32 mouse cellular contexts compared by ENCODE assay signal in genomic region chr17:37280331-37280730, GRCm38 (mm10). TPM values are rescaled to one million over a fixed set of nuclear protein-coding genes. Genes with fewer than 3 reads are reported as not detected.
A peak's percentile ranks its signal among the peaks of the same experiment; 100 is the strongest.
DNase-seq lines count a peak whose midpoint lies in the region; ATAC-seq lines count a peak whose summit lies in the region.
"Had no signal": no experiment of that assay in that cellular context is flagged by ENCODE, and none has a peak within 500 bp of the region (broad histone marks: within the 10 kb centered on the region; RNA-seq: fewer than 3 reads in every experiment).

No protein-coding gene starts in this region.

- intact Hi-C loops in gastrocnemius, postnatal 14 days (cut with DNase I; ENCODE audit: low total_unique reads): no loop called here

- no peak overlapping the region for H3K27ac ChIP-seq in liver, embryonic 12.5 days
- H3K27ac ChIP-seq: forebrain, embryonic 10.5 days; forebrain, embryonic 13.5 days; hindbrain, embryonic 12.5 days; hindbrain, embryonic 15.5 days had no signal

- H3K4me1 ChIP-seq in liver, embryonic 12.5 days: no peaks in the 10 kb centered on the region
- H3K4me1 ChIP-seq: forebrain, embryonic 10.5 days; forebrain, embryonic 13.5 days; hindbrain, embryonic 12.5 days; hindbrain, embryonic 15.5 days had no signal

- 68% methylated on average over 1 of the region's 1 CpGs for WGBS in liver, embryonic 12.5 days (ENCODE audit: insufficient replicate concordance)

- H3K9ac ChIP-seq in liver, embryonic 12.5 days: no peak overlapping the region
- H3K9ac ChIP-seq: forebrain, embryonic 13.5 days; hindbrain, embryonic 12.5 days; hindbrain, embryonic 15.5 days had no signal

- H3K36me3 ChIP-seq in liver, embryonic 12.5 days: no peaks in the 10 kb centered on the region
- H3K36me3 ChIP-seq: forebrain, embryonic 10.5 days; G1E; hindbrain, embryonic 12.5 days; hindbrain, embryonic 15.5 days had no signal

- H3K4me3 ChIP-seq in liver, embryonic 12.5 days: no peak overlapping the region
- H3K4me3 ChIP-seq: forebrain, embryonic 10.5 days; forebrain, embryonic 13.5 days; hindbrain, embryonic 12.5 days; hindbrain, embryonic 15.5 days had no signal

- no peak for ATAC-seq in liver, embryonic 12.5 days
- ATAC-seq: forebrain, embryonic 13.5 days; forebrain, embryonic 16.5 days; intestine, postnatal 0 days; Patski had no signal

- no peaks in the 10 kb centered on the region for H3K9me3 ChIP-seq in liver, embryonic 12.5 days (replicated peaks)
- H3K9me3 ChIP-seq: forebrain, embryonic 10.5 days; forebrain, embryonic 13.5 days; G1E; hindbrain, embryonic 12.5 days; hindbrain, embryonic 15.5 days had no signal

- H3K4me2 ChIP-seq in liver, embryonic 12.5 days: no peak overlapping the region
- H3K4me2 ChIP-seq: forebrain, embryonic 13.5 days; heart, embryonic 11.5 days; hindbrain, embryonic 12.5 days; hindbrain, embryonic 15.5 days had no signal

- peak; percentile 16 for DNase-seq in adrenal gland, postnatal 10 days
- no peak for DNase-seq in adrenal gland, postnatal 14 days
- peak; percentile 9 for DNase-seq in gastrocnemius, postnatal 14 days
- DNase-seq in gastrocnemius, postnatal 25 days: no peak
- DNase-seq in 3T3-L1 (ENCODE audit: low read depth, low spot score): peak; percentile 34
- DNase-seq: adrenal gland, adult 2 months; adrenal gland, postnatal 36 days; B cell, adult 2 months; cerebellum, adult 18-20 months; cerebellum, adult 9-10 months; cerebellum, postnatal 14 days; gastrocnemius, postnatal 36 days; heart, adult 11 months had no signal

- H3K27me3 ChIP-seq in liver, embryonic 12.5 days (replicated peaks): no peaks in the 10 kb centered on the region
- H3K27me3 ChIP-seq: CH12.LX; forebrain, embryonic 13.5 days; hindbrain, embryonic 12.5 days; hindbrain, embryonic 15.5 days; Patski had no signal

RNA-seq across cellular contexts. Expression of gene Olfr99, which starts 2.9 kb away (rescaled TPM):
- total RNA-seq in adrenal gland, postnatal 10 days (2021): not detected
- total RNA-seq in adrenal gland, postnatal 14 days (2021): not detected in 2 replicates
- not detected for total RNA-seq in gastrocnemius, postnatal 14 days (2021)
- total RNA-seq in gastrocnemius, postnatal 25 days (2021): not detected
- not detected in 2 replicates for polyA plus RNA-seq in liver, embryonic 12.5 days (2016; fragmentation: Nextera tagmentation; extraction: Ambion mirVana)
- total RNA-seq: adrenal gland, adult 2 months; adrenal gland, postnatal 36 days; G1E; gastrocnemius, postnatal 36 days; heart, adult 8-10 months; heart, postnatal 25 days; hematopoietic stem cell, adult 5-6 weeks had no signal
- polyA plus RNA-seq: adrenal gland, adult 2 months; embryonic facial prominence, embryonic 11.5 days; forebrain, embryonic 10.5 days; forebrain, embryonic 13.5 days; forebrain, embryonic 16.5 days; G1E; heart, embryonic 11.5 days; heart, embryonic 14.5 days; heart, postnatal 0 days; hindbrain, embryonic 12.5 days; hindbrain, embryonic 15.5 days; intestine, embryonic 14.5 days had no signal

RNA-seq across cellular contexts. Expression of gene H2-M3, which starts 10.3 kb away (rescaled TPM):
- 1 to 10 TPM; 4.6 to 5.0 TPM for total RNA-seq in adrenal gland, postnatal 10 days (2021)
- 3.3 and 5.9 TPM in 2 replicates for total RNA-seq in adrenal gland, postnatal 14 days (2021)
- total RNA-seq in gastrocnemius, postnatal 14 days (2021): 1 to 10 TPM; 1.3 to 1.6 TPM
- total RNA-seq in gastrocnemius, postnatal 25 days (2021): 1 to 10 TPM in 1 of 2 experiments, under 1 TPM in 1; 0.99 to 1.3 TPM
- polyA plus RNA-seq in liver, embryonic 12.5 days (2016; fragmentation: Nextera tagmentation; extraction: Ambion mirVana): 1.1 and 1.5 TPM in 2 replicates
- total RNA-seq: G1E had no signal
- polyA plus RNA-seq: G1E had no signal

RNA-seq across cellular contexts. Expression of gene Olfr98, which starts 16.8 kb away (rescaled TPM):
- not detected for total RNA-seq in adrenal gland, postnatal 10 days (2021)
- total RNA-seq in adrenal gland, postnatal 14 days (2021): not detected in 2 replicates
- not detected for total RNA-seq in gastrocnemius, postnatal 14 days (2021)
- not detected for total RNA-seq in gastrocnemius, postnatal 25 days (2021)
- not detected in 2 replicates for polyA plus RNA-seq in liver, embryonic 12.5 days (2016; fragmentation: Nextera tagmentation; extraction: Ambion mirVana)
- total RNA-seq: adrenal gland, adult 2 months; adrenal gland, postnatal 36 days; G1E; gastrocnemius, postnatal 36 days; heart, adult 8-10 months; heart, postnatal 25 days; hematopoietic stem cell, adult 5-6 weeks had no signal
- polyA plus RNA-seq: adrenal gland, adult 2 months; embryonic facial prominence, embryonic 11.5 days; embryonic facial prominence, embryonic 14.5 days; forebrain, embryonic 10.5 days; forebrain, embryonic 13.5 days; forebrain, embryonic 16.5 days; G1E; heart, embryonic 11.5 days; heart, embryonic 14.5 days; heart, postnatal 0 days; hindbrain, embryonic 12.5 days; hindbrain, embryonic 15.5 days; intestine, embryonic 14.5 days; intestine, postnatal 0 days; Patski had no signal

RNA-seq across cellular contexts. Expression of gene Olfr101, which starts 23.8 kb away (rescaled TPM):
- total RNA-seq in adrenal gland, postnatal 10 days (2021): not detected
- total RNA-seq in adrenal gland, postnatal 14 days (2021): not detected in 2 replicates
- not detected for total RNA-seq in gastrocnemius, postnatal 14 days (2021)
- not detected for total RNA-seq in gastrocnemius, postnatal 25 days (2021)
- polyA plus RNA-seq in liver, embryonic 12.5 days (2016; fragmentation: Nextera tagmentation; extraction: Ambion mirVana): not detected in 2 replicates
- total RNA-seq: adrenal gland, adult 2 months; adrenal gland, postnatal 36 days; CH12.LX; gastrocnemius, postnatal 36 days; heart, adult 8-10 months; heart, postnatal 25 days; hematopoietic stem cell, adult 5-6 weeks had no signal
- polyA plus RNA-seq: adrenal gland, adult 2 months; embryonic facial prominence, embryonic 11.5 days; embryonic facial prominence, embryonic 14.5 days; forebrain, embryonic 10.5 days; forebrain, embryonic 13.5 days; forebrain, embryonic 16.5 days; G1E; heart, embryonic 11.5 days; heart, embryonic 14.5 days; heart, postnatal 0 days; hindbrain, embryonic 12.5 days; hindbrain, embryonic 15.5 days; intestine, embryonic 14.5 days; intestine, postnatal 0 days; Patski had no signal

RNA-seq across cellular contexts. Expression of gene Olfr102, which starts 36.5 kb away (rescaled TPM):
- total RNA-seq in adrenal gland, postnatal 10 days (2021): not detected
- total RNA-seq in adrenal gland, postnatal 14 days (2021): not detected in 2 replicates
- total RNA-seq in gastrocnemius, postnatal 14 days (2021): not detected
- total RNA-seq in gastrocnemius, postnatal 25 days (2021): not detected
- not detected in 2 replicates for polyA plus RNA-seq in liver, embryonic 12.5 days (2016; fragmentation: Nextera tagmentation; extraction: Ambion mirVana)
- total RNA-seq: adrenal gland, adult 2 months; adrenal gland, postnatal 36 days; CH12.LX; G1E; gastrocnemius, postnatal 36 days; heart, adult 8-10 months; heart, postnatal 25 days; hematopoietic stem cell, adult 5-6 weeks had no signal
- polyA plus RNA-seq: adrenal gland, adult 2 months; embryonic facial prominence, embryonic 11.5 days; embryonic facial prominence, embryonic 14.5 days; forebrain, embryonic 10.5 days; forebrain, embryonic 13.5 days; forebrain, embryonic 16.5 days; G1E; heart, embryonic 11.5 days; heart, embryonic 14.5 days; heart, postnatal 0 days; hindbrain, embryonic 12.5 days; hindbrain, embryonic 15.5 days; intestine, embryonic 14.5 days; intestine, postnatal 0 days; Patski had no signal

Comparison
In these comparisons a context has a peak if more than half of its experiments do, and no peak if none do; other contexts are left out.
1. DNase-seq: peak in adrenal gland, postnatal 10 days (single experiment), gastrocnemius, postnatal 14 days (single experiment) and 3T3-L1 (single experiment); none in adrenal gland, postnatal 14 days (single experiment) and gastrocnemius, postnatal 25 days (single experiment).